Mouse (Mus musculus): ENCODE results near the gene 4933407L21Rik.
"Not testable (repeated sequence)": the region's sequence is repeated elsewhere in the genome, so short reads cannot be mapped to it uniquely, and the experiment has no call there.

4933407L21Rik gene

DNA sequence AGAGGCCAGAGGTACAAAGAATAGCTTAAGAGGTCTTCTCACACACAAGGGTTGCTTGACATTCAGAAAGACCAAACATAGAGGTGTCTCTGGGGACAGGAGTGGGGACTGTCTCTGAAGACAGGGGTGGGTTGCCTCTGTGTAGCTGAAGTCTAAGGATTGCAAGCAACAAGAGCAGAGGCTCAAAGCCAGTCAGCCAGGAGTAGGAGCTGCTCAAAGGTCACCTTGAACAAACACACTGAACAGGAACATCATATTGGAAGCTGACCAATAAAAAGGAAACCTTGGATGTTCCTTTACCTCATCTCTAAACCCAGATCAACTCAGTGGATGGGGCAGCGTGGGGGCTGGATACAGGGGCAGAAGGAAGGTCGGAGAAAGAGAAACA, 31.6 kb downstream of the 4933407L21Rik start:
- DNase-seq = no peak

DNA sequence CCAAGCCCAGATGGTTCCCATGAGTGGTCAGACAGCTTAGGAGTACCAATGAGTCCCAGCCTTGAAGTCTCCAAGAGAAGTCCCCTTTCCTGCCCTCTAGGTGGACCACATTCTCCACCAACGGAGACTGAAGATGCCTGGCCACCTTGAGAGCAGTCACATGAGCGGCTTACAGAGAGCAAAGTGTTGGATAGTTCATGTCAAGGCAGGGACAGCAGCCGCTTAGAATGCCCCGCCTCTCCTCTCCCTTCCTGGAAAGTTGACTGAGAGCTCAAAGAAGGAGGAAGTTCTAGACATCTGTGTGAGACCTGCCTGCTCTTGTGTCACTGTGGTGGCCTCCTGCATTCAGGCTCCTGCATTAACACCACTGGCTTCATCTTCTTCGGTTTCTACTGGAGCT, 32.6 kb downstream of the 4933407L21Rik start, which contains the start of gene Gpr55:
Gpr55 (minus strand) TSS at position 135 of the 400 bp plus-strand sequence.
- no peak for DNase-seq

DNA sequence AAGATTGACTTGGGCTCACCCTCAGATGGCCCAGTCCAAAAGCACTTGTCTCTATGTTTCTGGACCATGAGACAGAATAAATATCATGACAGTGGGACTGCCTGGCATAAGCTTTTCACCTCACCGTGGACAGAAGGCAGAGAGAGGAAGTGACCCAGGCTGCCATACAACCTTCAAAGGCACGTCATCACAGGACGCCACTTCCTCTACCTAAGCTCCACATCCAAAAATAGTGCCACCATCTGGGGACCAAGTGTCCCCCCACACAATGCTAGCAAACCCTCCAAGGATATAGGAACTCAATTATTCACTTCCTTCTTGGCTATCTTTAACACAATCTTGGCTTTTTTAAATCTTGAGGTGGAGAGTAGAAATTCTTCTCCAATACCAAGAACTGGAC, 33.8 kb downstream of the 4933407L21Rik start:
- no peak for DNase-seq

DNA sequence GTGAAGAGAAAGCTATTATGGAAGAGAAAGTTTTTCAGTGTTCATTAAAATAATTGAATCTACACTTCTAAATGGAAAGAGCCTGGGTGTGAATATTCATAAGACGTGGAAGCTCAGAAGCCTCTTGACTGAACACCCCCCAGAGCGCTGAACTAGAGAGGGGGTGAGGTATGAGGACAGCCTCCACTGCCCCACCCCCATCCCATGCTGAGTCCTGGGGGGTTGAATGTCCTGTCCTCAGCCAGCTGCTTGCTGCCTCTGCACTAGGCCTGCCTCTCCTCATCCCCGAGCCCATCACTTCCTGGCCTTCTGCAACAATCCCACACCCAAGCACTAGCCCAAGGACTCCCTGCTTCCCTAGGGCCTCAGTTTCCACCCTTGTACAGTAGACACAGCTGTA, 37.6 kb downstream of the 4933407L21Rik start:
- no peak for DNase-seq

DNA sequence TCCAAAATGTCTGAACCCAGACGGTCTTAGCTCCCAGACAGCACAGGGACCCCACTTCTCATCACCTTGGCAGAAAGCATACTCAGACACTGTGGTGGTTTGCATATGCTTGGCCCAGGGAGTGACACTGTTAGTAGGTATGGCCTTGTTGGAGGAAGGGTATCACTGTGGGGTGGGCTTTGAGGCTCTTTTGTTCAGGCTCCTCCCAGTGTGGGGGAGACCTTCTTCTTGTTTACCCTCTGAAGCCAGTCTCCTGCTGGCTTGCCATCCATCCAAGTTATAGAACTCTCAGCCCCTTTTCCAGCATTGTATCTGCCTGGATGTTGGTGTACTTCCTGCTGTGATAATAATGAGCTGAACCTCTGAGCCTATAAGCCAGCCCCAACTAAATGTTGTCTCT, 40.8 kb downstream of the 4933407L21Rik start:
- DNase-seq = no peak

DNA sequence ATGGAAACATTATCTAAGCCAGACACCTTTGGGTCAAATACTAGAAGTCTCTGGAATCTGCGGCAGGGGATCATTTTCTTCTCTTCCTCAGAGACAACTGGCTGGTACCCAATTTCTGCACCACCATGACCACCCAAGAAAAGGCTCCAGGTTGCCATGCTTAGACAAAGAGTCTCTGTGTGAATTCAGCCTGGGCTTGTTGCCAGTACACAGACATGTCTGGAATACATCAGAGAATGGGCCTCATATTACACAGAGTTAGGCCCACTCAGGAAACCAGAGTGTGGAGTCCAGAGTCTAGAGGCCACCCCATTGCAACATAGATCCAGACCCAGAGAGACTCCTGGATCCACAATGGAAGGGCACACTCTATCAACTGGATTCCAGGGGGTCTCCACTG, 41.2 kb downstream of the 4933407L21Rik start:
- DNase-seq = peak in 1 of 2 experiments; percentile 10

DNA sequence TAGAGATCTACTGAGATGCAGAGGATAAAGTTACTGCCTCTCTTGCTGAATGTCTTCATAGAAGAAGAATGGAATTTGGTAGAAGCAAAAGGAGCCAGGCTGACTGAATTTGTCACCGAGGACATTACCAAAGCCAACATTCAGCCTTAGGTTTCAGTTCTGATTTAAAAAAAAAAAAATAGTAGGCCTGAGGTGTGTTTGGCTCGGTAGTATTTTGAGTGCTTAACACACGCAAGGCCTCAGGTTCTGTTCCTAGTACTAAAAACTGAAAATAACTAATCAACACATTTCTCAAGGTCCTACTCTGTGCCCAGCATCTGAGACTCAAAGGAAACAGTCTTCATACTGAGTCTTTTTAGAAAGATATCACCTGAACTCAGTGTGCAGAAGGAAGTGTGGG, 42.8 kb downstream of the 4933407L21Rik start:
- no peak for DNase-seq

DNA sequence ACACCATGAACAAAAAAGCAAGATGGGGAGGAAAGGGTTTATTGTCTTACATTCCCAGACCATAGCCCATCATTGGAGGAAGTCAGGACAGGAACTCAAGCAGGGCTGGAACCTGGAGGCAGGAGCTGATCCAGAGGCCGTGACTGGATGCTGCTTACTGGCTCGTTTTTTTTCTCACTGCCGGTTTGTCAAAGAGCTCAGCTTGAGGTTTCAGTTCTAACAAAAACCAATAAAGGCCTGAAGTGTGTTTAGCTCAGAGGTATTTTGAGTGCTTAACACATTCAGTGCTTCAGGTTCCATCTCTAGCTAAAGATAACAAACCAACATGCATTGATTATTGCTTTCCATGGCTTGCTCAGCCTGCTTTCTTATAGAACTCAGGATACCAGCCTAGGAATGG, 44.1 kb downstream of the 4933407L21Rik start:
- DNase-seq = no peak

DNA sequence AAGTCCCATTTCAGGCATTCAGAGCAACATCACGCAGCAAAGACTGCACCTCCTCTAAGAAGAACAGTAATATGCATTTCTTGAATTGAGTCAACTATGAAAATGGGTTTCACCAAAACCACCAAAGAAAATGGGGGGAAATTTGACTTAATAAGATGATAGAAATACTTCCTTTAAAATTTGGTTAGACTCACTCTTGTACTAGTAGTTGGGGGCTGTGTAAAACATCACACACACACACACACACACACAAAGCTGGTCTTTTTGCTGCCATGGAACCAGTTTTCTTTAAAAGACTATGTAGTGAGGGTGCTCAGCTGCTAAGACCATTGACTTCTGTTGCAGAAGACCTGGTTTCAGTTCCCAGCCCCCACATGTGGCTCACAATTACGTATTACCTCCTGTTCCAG, 45.2 kb downstream of the 4933407L21Rik start:
- no peak for DNase-seq

DNA sequence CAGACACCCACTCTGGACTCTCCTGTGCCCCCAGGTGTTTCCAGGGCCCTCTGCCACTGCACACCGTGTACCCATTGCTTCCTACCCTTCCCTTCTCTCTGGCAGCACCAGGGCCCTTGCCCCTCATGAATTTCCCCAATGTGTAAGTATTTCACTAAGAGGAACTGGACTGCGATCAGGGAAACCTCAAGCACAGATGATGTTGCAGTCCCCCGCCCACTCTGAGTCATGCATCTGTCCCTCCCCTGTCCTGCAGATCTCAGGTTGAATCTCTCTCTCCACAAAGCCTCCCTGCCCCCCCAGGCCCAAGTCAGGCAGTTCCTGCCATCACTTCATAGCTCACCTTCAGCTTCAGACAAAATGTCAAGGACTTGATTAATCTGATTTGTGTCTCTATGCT, 49.4 kb downstream of the 4933407L21Rik start:
- no peak for DNase-seq

DNA sequence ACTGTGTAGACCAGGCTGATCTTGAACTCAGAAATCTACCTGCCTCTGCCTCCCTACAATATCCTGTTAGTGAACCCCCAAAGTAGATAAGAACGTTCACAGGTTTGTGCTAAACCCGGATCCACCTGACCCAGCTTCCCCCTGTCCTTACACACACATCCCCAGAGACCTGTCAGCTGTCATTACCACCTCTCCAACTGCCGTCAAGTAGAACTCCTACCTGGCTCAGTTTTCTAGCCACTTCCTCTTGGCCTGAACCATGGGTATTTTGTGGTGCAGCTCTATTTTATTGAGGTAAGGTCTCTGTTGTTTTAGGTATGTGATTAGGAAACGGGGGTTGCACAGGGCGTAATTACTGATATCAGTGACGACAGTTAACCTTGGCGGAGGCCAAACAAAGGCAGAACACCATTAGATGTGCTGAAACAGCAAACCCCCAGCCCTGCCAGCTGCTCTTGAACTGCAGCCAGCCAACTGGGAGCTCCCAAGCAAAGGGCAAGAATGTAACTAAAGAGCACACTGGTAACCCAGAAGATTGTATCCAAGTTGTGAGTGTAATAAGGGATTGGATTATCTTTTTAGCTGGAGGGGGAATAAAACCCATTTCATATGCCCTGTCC, 53.6 kb downstream of the 4933407L21Rik start:
- DNase-seq = no peak

DNA sequence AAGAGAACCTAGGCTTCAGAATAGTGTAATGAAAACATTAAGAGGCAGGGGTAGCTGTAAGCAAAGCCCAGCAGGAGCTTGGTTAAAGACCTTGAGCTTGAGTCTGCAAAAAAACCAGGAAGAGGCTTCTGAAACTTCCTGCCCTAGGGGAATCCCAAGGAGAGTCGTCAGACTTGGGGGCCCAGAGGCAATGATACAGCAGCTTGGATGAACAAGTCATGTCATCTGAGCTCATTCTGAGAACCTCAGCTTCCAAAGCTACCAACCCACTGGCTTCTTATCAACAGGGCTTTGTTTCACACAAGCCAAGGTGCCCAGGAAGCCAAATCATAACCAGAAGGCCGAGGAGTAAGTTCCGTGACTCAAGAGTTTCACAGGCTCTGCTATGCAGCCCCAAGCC, 57.5 kb downstream of the 4933407L21Rik start:
- DNase-seq = no peak

DNA sequence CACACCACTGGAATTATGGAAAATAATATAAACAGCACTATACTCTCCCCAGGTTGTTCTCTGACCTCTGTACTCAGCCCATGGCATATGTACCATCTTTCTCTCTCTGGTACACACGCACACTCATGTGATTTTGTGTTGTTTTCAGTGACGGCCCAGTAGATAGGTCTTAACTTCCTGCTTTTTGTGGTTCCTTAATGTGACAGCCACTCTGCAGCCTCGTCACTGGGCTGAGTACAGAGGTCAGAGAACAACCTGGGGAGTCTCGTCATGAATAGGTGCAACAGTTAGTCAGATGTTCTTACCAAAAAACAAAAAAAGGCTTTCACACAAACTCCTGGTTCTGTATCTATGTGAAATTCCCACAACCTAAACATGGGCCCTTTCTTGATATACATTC, 60.1 kb downstream of the 4933407L21Rik start:
- DNase-seq = no peak

DNA sequence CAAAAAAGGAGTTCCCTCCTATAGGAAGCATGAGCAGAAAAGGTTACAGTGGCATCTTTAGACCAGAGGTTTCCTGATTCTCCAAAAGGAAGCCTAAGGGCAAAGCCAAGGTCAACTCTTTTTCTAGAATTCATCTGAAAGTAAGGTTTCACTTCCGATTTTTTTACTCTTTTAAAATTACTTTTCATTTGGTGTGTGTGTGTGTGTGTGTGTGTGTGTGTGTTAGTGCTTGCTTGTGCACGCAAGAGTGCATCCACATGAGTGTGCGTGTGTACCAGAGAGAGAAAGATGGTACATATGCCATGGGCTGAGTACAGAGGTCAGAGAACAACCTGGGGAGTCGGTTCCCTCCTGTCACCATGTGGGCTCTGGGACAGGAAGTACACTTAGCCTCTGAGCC, 60.6 kb downstream of the 4933407L21Rik start:
- DNase-seq = not testable (repeated sequence)
